Mouse (Mus musculus): Measurements from ENCODE around the gene Tiprl.
A peak's percentile ranks its signal among the peaks of the same experiment; 100 is the strongest.

The Tiprl gene

DNA sequence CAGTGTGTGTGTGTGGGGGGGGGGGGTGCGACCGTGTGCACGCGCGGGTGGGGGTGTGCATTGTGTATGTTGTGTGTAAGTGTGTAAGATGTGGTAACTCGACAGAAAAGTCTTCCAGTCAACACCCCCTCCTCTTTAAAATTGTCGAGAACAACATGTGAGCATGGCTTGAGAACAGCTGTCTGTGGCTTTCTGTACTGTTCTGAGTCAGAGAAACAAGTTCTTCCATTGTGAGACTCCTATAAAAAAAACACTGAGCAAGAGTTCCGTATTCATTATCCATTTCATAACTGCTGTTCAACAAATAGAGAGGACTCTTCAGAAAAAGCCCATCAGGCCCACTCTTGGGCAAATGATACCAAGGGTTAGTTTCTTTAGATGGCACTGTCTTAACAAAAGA, 36.0 kb downstream of the Tiprl start:
- no peak for DNase-seq

DNA sequence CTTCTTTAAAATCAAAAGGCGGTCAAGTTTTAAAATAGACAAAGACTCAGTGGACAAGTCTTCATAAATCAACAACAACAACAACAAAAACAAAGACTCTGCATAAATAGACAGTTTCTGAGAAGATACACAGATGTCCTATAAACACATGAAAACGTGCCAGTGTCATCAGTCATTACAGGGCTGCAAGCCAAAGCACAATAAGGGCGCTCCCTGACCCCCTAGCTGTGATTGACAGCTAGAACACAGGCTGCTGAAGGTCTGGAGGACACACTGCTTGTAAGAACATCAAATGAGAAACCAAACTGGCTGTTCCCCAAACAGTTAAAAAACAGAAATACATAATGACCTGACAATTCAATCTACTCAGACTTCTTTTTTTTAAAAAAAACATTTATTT, 37.2 kb downstream of the Tiprl start:
- DNase-seq, result no peak

DNA sequence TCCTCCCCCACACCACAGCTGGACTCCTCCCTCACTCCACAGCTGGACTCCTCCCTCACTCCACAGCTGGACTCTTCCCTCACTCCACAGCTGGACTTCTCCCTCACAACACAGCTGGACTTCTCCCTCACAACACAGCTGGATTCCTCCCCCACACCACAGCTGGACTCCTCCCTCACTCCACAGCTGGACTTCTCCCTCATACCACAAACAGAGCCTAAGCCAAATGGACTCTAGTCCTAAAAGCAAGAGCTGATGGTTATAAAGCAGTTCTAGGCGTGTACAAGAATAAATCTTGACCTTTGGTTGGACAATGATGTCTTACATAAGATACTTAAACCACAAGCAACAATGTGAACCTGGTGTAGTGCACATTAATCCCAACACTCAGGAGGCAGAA, 37.8 kb downstream of the Tiprl start:
- DNase-seq, result no peak

DNA sequence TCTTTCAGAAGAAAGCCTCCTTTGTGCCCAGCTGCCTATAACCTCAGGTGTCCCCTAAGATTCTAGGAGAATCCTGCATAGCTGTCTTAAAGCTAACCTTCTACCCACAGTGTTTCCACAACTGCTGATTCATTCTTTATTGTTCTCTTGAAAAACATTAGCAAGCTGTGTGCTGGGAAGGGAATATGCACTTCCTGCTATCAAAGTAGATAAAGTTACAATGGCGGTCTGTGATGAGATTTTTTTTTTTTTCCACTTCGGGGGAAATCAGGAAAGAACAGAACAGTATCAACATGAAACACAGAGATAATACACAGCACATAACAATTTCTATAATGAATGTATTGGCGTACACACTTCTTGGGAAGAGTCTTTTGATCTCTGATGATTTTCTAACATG, 38.9 kb downstream of the Tiprl start:
- DNase-seq, result no peak

DNA sequence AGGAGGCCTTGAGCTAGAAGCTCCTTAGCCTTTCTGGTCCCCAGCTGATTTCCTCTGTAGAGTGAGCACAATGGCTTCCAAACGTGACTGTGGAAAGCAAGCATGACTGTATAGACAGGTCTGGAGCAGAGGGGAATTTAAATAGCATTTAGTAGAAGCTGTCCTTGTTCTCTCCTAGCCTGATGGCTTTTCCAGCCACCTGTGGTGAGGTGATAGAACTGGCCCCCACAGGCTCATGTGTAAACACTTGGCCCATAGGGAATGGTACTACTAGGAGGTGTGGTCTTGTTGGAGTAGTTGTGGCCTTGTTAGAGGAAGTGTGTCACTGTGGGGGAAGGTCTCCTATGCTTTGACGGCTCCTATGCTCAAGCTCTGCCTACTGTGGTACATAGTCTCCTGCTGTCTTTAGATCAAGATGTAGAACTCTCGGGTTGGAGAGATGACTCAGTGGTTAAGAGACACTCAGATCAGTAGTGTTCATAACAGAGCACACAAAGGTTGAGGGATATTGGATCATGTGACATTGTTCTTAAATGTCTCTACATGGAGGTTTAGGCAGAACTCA, 41.3 kb downstream of the Tiprl start:
- DNase-seq, result no peak

DNA sequence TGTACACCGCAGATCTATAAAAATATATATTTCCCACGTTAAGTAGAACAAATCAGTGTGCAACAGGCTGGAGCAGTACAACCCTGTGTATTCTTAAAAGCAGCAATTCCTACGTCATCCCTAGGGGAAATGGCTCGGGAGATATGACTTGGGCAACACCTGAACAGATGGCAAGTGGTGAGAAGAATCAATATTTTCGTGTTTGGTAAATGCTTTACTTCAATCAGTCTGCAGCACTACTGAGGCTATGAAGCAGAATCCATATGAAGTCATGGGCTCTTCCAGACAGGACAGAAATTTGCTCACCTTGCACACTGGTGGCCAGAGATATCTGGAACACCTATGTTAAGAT, 42.2 kb downstream of the Tiprl start:
- DNase-seq, result no peak

DNA sequence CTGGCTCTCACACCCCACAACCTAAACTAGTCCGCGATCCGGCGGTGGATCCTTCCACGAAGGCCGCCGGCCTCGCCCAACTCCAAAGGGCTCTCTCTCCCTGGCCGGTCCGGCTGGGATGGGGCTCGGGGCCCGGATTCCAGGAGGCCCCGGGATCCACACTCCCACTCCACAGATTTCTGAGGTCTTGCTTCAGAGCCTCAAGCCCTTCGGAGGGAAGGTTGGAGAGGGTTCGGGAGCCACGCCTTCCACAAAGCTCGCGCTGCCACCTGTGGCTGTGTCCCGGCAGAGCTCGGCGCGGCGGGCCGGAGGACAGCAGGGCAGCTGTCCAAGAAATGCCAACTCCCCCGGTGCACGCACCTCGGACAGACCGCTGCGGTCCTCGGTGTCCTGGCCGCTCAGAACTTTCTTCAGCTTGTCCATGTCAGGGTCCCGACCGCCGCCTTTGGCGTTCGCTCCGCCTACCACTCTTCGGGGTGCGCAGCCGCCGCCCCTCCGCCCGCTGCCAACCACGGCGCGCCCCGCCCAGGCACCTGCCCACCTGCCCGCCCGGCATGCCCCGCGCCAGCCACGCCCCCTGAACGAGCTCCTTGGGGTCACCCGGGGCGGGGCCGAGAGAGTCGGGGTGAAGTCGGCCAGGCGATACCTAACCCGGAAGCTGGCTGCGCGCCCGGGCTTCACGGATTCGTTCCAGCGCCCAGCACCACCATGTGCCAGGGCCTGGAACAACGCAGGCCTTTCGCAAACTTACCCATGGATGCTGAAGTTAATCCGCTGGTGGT, 42.7 kb downstream of the Tiprl start, which contains the start of gene Sft2d2:
Sft2d2 (minus strand) TSS at position 559 of the 782 bp plus-strand sequence.
- DNase-seq, result peak; percentile 51

DNA sequence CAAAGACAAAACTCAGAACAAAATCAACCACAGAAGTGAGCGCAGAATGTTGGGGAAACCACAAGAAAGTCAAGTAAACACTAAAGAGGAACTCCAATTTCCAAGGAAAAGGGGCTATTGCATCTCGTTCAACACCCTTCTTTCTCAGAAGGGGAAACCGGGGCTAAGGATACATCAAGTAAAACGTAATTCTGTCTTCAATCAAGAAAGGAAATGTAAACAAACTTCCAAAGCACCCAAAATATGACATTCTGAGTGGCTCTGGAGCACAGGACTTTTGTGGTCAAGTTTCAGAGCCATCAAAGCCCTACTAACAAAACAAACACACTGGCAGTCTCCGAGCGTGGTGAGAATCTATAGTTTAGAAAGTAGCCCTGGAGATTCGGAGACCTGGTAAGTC, 43.4 kb downstream of the Tiprl start:
- DNase-seq, result no peak

DNA sequence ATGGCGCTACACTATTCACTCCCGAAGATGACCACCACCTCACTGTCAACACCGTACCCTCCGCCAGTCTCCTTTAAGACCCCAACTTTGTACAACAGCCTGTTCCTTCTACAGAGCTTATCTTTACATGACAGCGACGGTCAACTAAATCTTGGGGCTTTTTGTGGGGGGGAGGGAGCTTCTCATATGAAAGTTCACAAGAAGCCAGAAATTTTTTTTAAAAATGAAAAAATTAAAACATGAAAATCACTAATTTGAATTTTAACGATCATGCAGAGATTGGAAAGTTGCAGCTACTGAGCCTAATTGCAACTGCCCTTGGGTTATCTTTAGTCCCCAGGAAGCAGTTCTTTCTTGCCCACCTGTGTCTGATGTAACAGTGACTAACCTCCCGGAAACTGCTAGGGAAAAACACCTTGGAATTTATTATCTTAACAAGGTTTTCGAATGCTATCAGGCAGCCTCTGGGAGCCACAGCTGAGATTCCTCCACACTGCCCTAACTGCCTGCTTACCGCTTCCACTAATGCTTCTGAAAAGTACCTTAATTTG, 44.0 kb downstream of the Tiprl start:
- no peak for DNase-seq

DNA sequence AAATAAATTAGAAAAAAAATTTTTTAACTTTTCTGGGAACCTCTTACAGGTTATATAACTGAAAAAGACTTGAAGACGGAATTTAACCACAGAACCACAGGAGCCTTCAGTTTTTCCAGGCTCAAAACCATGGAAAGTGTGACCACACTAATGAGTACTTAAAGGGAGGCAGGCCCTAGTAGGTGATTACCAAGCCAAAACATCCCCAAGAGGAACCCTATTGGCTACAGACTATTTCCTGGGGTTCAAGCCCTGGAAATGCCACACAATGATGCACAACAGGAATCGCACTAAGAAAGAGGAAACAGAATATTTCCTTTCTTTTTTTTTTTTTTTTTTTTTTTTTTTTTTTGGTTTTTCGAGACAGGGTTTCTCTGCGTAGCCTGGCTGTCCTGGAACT, 44.7 kb downstream of the Tiprl start:
- no peak for DNase-seq

DNA sequence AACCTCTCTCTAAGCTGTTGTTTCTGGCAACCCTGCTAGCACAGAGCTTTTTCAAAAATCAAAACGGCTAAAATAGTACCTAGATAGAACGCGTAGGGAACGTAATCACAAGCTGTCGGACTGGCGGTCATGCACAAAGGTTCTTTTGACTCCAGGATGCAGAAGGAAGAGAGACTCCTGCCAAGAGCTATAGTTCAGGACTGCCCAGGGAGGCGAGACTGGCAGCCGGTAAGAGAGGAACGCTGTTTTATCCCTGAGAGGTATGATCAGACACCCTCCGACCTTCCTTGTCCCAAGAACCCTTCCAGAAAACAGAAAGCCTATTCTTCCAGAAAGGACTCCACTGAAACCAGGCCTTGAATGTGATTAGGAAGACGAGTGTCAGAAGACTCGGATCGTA, 45.2 kb downstream of the Tiprl start:
- no peak for DNase-seq

DNA sequence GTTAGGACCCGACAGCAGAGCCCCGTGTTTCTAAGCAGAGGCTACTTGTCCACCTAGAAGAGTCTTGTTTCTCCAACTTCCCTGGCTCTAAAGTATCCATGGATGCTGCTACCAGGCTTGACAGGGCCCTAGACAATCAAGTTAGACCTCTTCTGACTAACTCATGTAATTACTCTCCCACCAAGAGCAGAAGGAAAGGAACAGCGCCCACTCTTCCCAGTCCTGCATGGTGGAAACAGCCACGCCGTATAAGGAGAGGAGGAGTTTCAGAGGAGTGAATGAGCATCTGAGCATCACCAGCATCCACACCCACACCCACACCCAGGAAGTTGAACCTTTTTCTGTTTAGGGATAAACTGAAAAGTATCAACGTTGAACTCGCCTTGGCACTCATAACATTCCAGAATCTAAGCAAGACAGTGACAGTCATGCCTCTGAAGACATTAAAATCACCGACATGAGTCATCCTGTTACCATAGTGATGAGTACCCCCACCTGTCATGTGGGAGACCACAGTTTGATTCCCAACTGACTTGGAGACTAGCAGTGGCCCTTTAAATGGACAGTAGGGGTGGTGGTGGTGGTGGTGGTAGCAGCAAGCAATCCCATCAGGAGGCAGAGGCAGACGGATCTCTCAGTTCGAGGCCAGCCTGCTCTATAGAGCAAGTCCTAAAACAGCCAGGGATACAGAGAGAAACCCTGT, 46.1 kb downstream of the Tiprl start:
- no peak for DNase-seq

DNA sequence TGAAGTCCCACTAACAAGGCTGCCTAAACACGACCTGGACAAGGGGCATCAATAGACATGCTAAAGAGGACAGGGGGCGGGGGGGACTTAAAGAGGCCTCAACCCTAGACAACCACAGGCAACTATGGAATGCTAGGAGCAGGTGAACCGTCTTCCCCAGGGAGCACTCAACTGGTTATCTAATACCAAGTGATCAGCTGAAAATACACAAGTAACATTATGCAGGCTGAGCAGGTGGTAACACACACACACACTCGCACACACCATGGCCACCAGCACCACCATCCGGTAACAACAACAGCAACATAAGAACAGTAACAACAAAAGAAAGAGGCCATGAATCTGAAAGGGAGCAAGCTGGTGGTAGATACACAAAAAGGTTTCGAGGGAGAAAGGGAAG, 46.7 kb downstream of the Tiprl start:
- DNase-seq, result no peak

DNA sequence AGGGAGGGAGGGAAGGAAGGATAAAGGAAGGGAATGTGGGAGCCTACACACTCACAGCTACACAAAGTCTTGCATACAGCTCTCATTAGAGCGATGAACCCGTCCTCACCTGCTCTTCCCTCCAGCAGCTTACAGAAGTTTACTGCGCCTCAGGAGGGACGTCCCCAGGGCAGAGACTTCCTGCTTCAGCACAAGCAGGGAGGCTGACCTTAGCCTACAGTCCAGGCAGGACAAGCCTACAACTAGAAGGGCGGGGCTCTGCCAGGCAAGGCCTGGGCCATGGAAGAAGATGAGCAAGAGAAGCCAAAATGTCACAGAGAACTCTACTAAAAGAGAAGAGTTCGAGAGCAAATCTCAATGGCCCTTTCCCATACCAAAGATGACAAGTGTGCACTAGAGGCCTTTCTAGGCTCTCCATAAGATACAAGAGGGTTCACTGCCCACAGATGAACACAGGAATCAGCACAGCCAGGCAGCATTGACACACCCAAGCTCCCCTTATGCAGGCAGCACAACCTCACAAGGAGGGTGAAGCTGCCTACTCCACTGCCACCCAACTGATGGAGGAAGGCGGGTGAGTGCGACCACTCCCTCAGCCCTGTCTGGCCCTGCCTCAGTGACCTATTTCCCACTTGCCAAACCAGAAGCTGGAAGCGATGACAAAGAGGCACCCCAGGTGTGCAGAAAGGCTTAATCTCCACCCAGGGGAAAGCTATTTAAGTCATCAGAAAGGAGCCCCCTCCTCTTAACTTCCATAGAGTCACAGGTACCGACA, 47.8 kb downstream of the Tiprl start:
- DNase-seq, result no peak

DNA sequence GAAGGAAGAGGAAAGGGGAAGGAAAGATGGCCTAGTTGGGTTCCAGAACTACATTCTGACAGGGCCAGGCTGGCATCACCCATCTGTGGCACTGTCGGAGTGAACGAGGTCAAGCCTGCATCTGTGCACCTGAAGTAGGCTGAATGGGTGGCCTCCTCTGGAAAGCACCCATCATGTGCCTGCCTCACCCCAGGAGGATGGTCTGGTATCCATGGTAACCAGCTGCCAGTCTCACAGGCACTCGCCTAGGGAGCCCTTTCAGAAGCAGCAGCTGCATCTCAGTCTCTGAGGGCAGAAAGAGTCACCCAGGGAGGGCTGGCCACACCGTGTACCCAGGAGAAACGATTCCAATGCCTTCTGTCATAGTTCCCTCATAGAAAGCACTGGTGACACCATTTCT, 49.4 kb downstream of the Tiprl start:
- no peak for DNase-seq

DNA sequence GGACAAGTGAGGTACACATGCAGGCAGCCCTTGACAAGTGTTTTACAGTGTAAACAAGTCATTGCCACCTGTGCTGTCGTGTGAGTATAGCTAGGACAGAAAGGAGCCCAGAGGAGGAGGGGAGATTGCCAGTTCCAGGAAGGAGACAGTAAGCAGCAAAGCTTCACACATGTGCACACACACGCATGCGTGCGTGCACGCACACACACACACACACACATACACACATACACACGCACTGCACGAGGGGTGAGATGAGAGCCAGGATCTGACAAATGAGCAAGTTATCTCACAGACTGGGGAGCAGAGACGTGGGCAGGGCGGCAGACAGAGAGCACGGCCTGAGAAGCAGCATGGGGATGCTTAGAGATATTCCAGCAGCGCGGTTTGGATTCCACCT, 50.3 kb downstream of the Tiprl start:
- no peak for DNase-seq

DNA sequence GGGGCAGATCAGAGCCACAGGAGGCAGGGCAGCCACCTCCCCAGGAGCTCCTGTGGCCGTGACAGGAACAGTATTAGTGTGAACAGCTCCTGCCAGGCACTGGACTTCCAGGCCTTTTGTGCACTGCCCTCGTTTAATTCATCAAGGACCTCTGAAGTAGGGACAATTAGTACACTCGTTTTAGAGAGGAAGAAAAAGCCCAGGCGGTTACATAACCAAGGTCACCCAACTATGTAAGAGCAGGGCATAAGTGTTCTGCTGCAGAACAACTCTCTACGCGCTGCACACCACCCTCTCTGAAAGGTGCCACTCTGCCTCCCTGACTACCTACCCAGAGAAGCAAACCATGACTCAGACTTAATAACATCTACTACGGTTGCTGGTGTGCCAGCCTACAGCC, 51.7 kb downstream of the Tiprl start:
- no peak for DNase-seq

DNA sequence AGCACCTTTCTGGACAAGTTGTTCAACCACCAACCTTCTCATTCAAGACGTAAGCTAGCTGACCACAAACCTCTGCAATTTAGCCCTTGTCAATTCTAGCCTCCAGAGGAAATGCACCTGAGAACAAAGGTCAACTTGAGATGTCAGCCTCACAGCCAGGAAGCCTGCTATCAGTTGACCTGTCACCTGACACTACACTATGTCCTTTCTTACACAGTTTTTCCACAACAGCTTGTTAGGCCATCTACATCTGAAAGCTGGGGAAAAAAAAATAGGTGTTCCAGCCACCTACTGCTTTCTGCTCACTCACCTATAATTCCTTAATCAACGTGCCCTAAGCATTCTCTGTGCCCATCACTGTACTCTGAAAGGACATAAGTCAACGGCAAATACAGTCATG, 52.6 kb downstream of the Tiprl start:
- DNase-seq, result no peak

DNA sequence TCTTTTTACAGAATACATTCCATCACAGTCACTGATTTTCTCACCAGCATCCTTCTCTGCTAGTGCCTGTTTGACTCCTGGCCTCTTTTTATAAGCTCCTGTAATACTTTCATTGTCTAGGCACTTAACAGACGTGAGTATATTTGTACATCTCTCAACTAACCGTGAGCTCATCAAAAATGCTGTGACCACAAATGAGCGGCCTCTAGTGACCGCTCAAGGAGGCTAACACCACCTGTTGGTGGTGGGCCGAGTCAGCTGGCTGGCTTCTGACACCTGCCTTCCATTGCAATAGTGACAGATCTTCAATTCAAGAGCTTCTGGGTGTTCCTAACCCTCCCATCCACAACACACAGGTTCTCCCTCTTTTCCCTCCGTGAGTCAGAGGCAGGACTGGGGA, 53.4 kb downstream of the Tiprl start:
- no peak for DNase-seq

DNA sequence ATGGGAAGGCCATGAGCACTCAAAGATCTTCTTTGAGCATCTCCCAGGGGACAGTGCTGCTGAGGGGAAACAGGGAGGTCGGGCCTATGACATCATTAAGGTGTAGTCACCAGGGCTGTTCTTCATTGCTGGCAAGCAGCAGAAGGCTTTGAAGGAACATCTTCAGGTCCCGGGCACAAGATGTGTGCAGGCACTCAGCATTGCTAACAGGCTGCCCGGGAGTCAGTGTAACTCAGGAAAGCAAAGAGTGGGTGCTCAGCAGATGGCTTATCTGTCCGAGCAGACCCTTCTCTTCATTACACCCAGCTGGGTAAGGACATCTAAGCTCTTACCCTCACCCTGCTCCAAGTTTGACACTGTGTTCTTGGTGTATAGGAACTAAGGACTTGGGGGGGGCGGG, 57.5 kb downstream of the Tiprl start:
- no peak for DNase-seq

DNA sequence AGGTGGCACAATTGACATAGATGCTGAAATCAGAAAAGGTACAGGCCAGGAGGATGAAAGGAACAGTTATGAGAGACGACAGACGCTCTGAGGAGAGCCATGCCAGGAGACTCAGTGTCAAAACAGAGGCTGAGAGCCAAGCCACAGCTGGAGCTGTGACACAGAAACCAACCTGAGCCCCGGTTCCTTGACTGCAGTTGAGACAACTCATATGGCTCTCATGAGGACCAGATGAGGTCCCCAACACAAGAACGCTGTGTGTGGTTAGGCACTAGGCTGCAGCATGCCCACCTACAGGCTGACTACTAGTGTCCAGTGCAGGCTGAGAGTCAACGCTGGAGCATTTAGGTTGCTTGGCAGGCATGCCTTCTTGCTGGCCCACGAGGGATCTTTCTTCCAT, 58.7 kb downstream of the Tiprl start:
- DNase-seq, result no peak

DNA sequence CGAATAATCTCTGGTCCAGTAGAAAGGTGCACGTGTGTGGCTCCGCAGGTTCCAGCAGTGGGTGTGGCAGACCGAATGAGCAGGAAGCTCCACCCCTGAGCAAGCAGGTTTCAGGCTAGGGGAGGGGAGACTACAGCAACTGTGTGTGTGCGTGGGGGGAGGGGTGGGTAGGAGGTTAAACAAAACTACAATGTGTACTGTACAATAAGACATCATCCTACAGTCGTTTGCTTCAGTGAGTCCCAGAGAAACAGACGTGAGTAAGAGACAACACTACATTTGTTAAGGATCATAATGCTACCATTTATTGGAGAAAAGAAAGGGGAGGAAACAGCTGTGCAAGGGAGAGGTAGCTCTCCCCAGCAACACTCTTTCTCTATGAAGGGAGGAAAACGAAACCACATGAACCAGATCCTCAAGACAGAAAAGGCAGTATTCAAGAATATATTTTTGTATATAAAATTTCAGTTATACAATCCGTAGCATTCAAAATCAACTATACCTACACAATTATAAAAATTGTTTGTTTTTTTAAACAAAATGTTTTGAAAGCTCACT, 62.7 kb downstream of the Tiprl start:
- DNase-seq, result no peak

DNA sequence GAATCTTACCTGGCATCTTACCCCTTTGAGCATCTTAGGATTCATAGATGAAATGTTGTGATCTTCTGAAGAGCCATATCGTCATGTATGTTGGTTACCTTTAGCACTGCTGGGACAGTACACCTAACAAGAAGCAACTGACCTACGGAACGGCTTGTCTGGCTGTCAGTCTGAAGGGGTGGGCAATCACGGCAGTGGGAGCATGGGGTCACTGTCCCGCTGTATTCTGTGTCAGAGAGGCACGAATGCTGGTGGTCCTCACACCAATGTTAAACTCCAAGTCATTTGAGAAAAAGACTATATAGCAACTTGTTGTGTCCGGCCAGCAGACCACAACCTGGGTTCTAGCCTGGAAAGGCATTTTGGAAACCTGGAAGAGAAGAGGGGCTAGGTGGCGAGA, 65.5 kb downstream of the Tiprl start:
- no peak for DNase-seq
